Mouse (Mus musculus): Measurements from ENCODE around the gene Gmip.

Gmip gene

DNA sequence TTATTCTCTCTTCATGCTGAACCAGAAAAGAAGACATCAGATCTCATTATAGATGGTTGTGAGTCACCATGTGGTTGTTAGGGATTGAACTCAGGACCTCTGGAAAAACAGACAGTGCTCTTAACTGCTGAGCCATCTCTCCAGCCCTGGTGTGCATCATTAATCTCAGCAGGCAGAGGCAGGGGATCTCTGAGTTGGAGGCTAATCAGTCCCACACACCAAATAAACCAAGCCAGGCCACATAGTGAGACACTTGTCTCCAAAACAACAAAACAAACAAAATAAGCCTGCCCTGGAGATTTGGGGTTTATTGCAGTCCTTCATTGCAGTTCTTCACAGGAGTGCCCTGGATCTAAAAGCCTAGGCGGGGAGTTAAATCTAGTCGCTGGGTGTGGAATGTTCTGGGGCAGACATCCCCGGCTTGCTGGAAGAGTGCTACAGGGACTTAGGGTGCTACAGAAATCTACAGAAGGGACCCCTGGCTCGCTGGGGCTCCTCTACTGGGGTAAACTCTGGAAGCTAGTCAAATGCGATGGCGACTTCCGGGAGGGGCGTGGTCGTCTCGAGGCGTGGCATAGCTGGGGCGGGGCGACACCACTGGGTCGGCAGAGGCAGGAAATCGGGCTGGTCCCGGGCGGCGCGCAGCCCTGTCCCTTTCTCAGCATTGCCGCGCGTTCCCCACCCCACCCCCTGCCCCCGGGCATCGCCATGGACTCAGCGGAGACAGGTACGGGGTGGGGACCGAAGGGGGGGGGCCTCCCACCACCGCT lies at the start of gene Gmip:
Gmip (plus strand) TSS at position 586 of the 770 bp plus-strand sequence.
- DNase-seq (ENCODE audit: low spot score in 2 of 2): peak; percentile 90 to 91

DNA sequence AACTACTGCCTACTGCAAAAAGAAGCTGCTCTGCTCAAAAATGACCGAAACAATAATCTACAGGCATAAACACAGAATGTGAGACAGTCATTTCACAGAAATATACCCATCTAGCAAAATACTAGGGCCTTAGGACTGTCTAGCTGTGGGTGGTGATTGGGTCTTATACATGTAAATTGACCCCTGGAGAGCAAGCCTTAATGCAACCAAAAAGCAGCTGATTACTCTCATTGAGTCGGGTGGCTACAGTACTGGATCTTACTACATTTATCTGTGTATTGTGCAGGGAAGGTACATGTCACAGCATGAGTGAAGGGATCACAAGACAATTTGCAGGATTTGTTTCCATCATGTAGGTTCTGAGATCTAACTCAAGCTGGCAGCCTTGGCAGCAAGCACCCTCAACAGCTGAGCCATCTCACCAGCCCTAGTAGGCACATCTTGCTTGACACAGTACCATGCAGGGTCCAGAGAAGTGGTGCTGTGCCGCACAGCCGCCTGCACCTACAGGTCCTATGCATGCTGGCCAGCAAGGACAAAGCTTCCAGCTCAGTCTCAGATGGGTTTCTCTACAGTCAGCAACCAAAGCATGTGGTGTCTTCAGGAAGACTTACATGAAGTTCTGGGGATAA lies 46.5 kb upstream of the Gmip start:
- DNase-seq (ENCODE audit: low spot score in 2 of 2): no peak

DNA sequence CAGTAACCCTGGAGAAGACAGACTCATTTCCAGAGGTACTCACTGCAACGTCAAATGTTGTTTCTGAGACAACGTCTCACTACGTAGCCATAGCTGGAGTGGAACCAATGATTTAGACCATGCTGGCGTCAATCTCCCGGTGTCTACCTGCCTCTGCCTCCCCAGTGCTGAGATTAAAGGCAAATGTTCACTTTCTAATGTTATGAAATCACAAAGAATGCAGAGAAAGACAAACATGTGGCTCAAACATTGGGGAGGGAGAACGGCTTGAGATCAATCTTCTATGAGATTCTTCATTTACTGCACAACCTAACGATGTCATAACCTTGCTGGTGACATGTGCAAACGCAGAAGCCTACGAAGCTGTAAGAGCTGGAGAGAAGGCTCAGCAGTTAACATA lies 37.3 kb upstream of the Gmip start:
- no peak for DNase-seq (ENCODE audit: low spot score in 2 of 2)

DNA sequence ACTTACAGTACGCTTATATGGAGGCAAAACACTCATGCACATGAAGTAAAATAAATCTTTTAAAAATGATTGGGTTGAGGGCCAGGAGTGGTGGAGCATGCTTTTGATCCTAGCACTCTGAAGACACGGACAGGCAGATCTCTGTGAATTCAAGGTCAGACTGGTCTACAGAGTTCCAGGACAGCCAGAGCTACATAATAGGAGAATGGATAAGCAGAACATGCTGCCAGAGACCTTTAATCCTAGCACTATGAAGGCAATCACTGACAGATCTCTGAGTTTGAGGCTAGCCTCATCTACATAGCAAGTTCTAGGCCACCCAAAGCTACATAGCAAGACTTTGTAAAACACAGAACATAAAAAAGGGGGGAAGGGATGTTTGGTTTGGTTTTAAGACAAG lies 36.4 kb upstream of the Gmip start:
- no peak for DNase-seq (ENCODE audit: low spot score in 2 of 2)

DNA sequence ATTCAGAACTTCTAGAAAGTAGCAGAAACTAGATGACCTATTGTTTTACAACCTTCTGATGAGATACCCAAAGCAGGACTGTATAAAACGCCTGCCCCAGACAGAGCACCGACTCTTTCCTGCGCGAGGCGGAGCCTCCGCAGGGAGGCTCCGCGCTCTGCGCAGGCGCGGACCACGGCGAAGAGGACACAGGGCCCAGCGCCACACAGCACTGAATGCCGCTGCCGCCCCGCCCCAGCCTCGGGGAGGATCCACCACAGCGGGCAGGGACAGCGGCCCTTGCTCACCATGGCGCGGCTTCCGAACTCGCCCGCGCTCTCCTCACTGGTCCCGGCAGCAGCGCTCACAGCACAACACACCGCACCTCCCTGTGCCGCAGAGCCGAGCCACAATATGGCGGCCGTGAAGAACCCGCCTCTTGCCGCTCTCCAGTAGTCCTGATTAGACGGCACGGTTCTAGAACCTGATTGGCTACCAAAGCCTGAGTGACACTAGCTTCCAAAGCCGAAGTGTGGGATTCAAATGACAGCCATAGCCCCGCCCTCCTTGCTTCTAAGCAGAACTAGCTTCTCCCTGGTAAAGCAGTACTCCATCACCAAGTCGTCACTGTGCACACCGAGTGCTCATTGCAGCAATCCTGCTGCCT lies 33.9 kb upstream of the Gmip start, which contains the start of gene Gm20422:
Gm20422 (minus strand) TSS at position 384 of the 646 bp plus-strand sequence.
- peak; percentile 85 to 90 for DNase-seq (ENCODE audit: low spot score in 2 of 2)

DNA sequence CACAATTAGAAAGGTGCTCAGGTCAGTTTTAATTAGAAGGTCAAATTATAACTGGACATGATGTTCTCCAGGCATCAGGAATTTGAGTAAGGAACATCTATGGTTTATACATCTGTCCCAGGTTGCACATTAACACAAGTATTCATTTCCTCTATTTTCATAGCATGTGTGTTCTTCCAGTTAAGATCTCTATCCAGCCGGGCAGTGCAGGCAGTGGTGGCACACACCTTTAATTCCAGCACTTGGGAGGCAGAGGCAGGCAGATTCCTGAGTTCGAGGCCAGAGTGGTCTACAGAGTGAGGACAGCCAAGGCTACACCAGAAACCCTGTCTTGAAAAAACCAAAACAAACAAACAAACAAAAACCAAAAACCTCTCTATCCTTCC lies 33.3 kb upstream of the Gmip start:
- DNase-seq (ENCODE audit: low spot score in 2 of 2): no peak

DNA sequence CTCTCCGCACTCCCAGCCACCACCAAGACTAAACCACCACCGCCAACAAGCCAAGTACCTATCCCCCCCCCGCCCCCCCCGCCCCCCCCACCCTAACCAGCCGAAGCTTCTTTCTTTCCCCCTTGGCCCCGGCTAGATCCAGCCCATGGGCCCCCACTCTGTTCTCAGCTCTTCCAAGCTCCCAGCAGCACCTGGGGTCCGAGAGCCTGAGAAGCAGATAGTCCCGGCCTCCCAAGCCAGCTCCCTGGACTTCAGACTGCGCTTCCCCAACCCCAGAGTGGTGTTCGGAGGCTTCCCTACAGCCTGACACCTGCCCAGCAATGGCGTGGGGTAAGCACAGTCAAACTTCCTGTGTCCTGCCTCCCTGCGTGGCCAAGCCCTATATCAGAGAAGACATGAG lies 31.4 kb upstream of the Gmip start:
- DNase-seq (ENCODE audit: low spot score in 2 of 2): no peak

DNA sequence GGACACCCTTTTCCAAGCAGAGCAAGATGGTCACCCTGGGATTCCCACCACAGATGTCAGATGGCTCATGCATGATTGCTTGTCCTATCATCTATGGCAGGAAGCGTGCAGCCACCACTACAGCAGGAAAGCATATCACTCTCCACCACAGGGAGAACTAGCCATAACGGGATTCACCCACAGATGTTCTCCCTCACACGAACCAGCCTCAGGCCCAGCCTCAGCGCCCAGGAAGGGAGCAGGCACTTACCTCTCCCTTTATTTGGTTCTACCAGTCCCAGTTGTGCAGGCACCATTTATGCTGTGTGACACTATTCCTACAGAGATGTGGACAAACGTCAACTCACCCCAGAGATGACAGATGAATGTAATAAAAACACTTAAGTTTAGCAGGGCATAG lies 19.4 kb upstream of the Gmip start:
- DNase-seq (ENCODE audit: low spot score in 2 of 2): no peak

DNA sequence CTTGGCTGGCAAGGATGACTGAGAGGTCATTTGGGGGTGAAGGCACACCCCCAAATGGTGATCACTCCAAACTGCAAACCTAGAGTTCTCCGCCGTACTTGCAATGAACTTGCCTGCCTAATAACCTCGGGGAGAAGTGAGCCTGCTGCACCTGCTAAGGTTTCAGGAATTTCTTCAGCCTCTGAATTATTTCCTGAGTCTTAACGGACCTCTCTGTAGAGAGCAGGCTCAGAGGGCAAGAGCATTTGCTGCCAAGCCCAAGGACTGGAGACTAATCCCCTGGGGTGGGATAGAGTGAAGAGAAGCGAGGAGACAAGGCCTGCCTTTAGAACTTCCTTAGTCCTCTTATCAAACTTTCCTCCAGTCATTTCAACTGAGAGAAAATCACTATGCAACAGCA lies 18.7 kb upstream of the Gmip start:
- no peak for DNase-seq (ENCODE audit: low spot score in 2 of 2)

DNA sequence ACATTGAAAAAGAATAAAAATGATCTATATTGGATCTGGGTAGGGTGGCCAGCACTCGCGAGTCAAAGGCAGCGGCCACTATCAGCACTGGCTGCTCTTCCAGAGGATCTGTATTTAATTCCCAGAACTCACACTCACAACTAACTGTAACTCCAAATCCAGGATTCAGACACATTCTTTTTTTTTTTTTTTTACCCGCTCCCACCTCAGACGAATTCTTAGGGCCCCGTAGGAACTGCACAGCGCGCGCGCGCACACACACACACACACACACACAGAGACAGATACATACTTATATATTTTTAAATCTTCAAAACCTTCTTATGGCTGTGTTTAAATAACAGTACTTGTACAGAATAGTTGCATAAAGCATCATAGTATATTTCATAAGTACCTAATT lies 18.1 kb upstream of the Gmip start:
- no peak for DNase-seq (ENCODE audit: low spot score in 2 of 2)

DNA sequence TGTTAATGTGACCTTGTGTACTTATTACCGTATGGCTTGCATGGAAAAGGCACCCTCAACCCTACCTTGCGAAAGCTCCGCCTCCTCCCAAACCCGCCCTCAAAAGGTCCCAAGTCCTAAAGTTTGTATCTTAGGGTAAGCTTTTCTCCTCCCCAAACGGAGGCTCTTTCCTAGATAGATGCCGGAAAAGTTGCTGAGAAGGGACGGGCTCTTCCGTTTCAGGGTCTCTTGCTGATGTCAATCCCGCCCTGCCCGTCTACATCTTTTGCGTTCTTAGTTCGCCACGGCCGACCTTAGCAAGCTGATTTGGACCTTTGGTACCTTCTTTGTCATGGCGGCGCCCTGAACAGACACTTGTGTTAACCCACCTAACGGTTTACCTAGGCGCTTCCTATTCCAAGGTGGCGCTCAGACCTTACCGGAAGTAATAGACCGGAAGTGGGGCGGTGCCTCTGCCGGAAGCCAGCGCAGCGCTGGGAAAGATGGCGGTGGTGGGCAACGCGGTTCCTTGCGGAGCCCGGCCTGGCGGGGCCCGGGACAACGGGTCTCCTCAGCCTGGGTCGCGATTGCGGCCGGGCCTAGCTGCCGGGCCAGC lies 17.6 kb upstream of the Gmip start, which contains the start of the genes Atp13a1 and Zfp866:
Atp13a1 (plus strand) TSS at position 391 of the 595 bp plus-strand sequence.
Zfp866 (minus strand) TSS at position 406 of the 595 bp plus-strand sequence.
- DNase-seq (ENCODE audit: low spot score in 2 of 2): peak; percentile 85 to 89

DNA sequence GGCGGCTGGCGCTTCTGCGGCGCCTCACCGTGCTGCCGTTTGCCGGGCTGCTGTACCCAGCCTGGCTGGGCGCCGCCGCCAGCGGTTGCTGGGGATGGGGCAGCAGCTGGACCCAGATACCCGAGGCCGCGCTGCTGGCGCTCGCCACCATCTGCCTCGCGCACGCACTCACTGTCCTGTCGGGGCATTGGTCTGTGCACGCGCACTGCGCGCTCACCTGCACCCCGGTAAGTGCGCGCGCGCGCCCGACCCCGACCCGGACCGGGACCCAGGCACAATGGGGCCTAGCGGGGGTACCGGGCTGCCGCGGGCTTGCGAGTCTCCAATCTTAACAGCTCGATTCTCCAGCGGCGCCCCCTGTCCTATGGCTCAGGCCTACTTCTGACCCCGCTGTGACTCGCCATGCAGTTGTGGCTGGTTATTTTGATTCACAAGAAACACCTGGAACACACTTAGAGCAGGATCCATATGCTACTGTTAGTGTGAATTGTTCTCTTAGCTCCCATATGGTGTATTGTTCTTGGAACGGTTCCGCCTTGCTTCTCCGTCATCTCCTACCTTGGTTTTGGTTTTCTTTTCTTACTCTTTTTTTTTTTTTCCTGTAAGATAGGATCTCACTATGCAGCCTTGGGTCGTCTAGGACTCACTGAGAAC lies 16.9 kb upstream of the Gmip start:
- DNase-seq (ENCODE audit: low spot score in 2 of 2): no peak

DNA sequence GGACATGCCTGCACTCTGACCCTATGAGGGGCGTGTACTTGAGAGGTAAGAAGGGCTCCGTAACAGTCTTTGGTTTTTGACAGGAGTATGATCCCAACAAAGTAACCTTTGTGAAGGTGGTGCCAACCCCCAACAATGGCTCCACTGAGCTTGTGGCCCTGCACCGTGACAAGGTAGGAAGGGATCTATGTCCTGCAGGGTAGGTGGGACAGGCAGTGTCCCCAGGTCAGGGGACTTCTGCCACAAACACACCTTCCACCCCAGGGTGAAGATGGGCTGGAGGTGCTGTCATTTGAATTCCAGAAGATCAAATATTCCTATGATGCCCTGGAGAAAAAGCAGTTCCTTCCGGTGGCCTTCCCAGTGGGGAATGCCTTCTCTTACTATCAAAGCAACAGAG lies 14.8 kb upstream of the Gmip start:
- no peak for DNase-seq (ENCODE audit: low spot score in 2 of 2)

DNA sequence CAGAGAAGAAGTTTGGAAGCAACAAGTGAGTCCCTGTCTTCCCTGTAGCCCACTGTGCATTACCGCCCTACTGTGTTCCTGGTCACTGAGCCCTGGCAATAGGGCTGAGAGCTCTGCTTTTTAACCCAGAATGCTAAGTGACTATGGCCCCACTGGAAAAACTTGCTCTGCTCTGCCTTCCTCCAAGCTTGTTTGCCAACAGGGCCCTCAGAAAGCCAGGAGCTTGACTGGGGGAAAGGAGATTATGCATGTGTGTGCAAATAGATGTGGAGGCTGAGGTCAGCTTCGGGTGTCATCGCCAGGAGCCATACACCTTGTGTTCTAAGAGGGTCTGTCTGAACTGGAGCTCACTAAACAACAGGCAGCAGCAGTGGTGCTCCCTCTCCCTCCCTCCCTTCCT lies 14.4 kb upstream of the Gmip start:
- DNase-seq (ENCODE audit: low spot score in 2 of 2): no peak

DNA sequence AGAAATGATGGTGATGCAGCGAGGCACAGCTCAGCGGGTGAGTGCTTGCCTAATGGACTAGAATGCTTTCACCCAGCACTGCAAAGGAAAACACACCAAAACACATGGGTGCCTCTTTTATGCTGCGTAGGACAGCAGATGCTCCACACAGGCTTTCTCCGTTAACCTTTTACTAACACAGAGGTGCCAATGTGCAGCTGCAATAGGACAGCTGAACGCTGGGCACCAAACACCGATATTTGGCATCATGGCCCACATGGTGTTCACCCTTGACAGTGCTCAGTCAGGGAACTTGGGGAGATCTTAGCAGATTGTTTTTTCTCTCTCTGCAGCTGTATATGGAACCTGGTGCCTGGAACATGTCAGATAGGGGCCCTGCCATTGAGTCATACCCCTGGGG lies 13.6 kb upstream of the Gmip start:
- no peak for DNase-seq (ENCODE audit: low spot score in 2 of 2)

DNA sequence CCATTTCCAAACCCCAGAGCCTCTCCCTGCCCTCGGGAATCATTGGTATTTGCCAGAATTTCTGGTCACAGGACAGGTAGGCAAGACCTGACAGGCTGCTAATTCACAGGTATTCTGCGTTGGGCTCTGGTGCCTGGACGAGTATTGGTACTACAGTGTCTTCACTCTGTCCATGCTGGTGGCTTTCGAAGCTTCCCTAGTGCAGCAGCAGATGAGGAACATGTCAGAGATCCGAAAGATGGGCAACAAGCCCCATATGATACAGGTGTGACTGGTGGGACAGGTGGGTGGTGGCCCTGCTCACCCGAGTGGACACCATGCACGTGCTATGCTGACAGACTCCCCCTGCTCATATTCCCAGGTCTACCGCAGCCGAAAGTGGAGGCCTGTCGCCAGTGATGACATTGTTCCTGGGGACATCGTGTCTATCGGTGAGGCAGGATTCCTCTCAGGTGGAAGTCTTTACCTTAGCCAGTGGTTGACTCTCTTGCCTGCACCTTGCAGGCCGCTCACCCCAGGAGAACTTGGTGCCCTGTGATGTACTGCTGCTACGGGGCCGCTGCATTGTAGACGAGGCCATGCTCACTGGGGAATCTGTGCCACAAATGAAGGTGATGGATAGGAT lies 11.6 kb upstream of the Gmip start:
- no peak for DNase-seq (ENCODE audit: low spot score in 2 of 2)

DNA sequence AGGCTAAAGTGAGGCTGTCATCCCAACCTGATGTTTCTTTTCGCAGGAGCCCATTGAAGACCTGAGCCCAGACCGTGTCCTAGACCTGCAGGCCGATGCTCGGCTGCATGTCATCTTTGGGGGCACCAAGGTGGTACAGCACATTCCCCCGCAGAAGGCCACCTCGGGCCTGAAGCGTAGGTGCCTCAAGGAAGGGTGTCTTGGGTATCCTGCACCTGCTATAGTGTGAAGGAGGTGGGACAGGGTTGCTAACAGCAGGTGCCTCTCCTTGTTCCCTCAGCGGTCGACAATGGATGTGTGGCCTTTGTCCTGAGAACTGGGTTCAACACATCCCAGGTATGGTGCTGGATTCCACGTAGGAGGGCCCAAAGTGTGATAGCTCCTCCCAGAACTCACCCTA lies 10.8 kb upstream of the Gmip start:
- no peak for DNase-seq (ENCODE audit: low spot score in 2 of 2)

DNA sequence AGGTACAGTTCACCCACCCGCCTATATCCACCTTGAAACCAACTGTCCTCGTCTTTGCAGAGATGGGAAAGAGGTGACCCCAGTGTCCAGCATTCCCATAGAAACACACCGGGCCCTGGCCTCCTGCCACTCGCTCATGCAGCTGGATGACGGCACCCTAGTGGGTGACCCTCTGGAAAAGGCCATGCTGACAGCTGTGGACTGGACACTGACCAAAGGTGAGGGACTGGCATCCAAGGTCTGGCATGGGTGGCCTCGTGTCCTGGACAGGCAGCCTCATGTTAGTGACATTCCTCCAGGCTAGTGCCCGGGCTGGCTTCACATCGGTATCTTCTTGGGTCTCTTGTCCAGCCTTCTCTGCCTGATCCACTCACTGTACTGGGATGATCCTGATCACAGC lies 9.2 kb upstream of the Gmip start:
- no peak for DNase-seq (ENCODE audit: low spot score in 2 of 2)

DNA sequence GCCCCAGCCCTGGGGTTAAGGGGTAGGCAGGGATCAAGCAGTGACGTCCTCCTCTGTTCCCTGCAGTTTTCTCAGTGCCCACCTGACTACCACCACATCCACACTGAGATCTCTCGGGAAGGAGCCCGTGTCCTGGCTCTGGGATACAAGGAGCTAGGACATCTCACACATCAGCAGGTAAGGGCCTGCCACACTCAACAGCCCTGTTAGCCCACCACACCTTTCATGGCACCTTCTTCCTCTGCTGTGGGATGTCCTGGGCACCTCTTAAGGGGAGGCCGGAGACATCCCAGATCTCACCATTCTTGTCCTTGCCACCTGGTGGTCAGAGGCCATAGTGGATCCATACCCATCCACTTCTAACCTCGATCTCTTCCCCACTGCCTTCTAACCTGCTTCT lies 8.5 kb upstream of the Gmip start:
- DNase-seq (ENCODE audit: low spot score in 2 of 2): no peak

DNA sequence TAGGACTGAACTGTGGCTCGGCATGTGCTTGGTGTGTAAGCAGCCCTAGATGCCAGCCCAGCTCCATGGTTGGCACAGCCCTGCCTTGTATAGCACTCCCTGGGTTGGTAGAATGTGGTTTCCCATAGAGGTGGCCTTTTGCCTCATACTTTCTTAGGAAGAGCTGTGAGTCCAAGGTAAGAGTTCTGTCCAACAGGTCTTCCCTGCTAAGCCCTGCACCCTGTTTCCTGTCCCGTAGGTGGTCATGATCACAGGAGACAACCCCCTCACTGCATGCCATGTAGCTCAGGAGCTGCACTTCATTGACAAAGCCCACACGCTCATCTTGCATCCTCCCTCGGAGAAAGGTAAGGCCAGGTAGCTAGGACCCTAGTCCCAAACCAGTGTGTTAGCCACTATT lies 6.7 kb upstream of the Gmip start:
- no peak for DNase-seq (ENCODE audit: low spot score in 2 of 2)

DNA sequence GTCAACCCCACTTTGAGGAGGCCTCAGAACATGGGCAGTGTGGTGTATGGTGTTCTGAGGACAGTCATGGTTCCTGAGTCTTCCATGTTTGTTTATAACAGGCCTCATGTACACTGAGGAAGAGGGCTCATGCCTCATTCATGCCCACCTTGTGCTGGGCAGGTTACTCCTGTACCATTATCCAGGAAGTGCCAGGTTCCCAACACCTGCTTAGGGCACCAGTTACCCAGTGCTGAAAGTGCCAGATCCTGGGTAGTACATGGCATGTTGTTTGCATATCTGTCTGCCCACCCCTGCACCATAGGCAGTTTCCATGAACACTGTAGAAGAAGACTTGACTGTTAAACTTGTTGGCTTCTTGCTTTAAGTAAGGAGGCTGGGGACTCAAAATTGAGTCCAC lies 6.3 kb upstream of the Gmip start:
- no peak for DNase-seq (ENCODE audit: low spot score in 2 of 2)

DNA sequence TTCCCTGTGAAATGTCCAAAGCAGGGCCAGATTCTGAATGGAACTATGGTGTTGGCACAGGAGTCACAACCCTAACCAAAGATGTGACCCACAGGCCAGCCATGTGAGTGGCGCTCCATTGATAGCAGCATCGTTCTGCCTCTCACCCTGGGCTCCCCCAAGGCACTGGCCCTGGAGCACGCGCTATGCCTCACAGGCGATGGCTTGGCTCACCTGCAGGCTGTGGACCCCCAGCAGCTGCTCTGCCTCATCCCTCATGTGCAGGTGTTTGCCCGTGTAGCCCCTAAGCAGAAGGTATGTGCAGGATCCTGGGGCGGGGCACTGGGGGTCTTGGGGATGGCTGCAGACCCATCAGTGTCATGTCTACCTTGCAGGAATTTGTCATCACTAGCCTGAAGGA lies 5.1 kb upstream of the Gmip start:
- DNase-seq (ENCODE audit: low spot score in 2 of 2): no peak
